Mouse (Mus musculus) cerebellum, postnatal 14 days (tissue): ENCODE data around the gene Syngap1.

Experiments used
- DNase-seq, 2 experiments: peaks; one replicate each; pipeline ENCODE4 v3.0.0; 2021; ENCODE audit warnings: mixed read lengths in 2 of 2

Gene Syngap1

GRCm38 (mm10) chr17:26995562-26995961, 54.5 kb downstream of the Syngap1 start:
- DNase-seq: no peak

GRCm38 (mm10) chr17:26997661-26998060, 56.6 kb downstream of the Syngap1 start:
- no peak for DNase-seq

- DNase-seq: no peak
Observed at GRCm38 (mm10) chr17:26998283-26998682, 57.2 kb downstream of the Syngap1 start.

- no peak for DNase-seq
Observed at GRCm38 (mm10) chr17:26999996-27000395, 58.9 kb downstream of the Syngap1 start.

GRCm38 (mm10) chr17:27001151-27001550, 60.1 kb downstream of the Syngap1 start:
- peak in 1 of 2 experiments; percentile 52 for DNase-seq

- peak in 1 of 2 experiments; percentile 36 for DNase-seq
Observed at GRCm38 (mm10) chr17:27001889-27002288, 60.8 kb downstream of the Syngap1 start.

GRCm38 (mm10) chr17:27004431-27004830, 63.4 kb downstream of the Syngap1 start:
- DNase-seq: peak; percentile 64 to 83

- no peak for DNase-seq
Observed at GRCm38 (mm10) chr17:27004903-27005485, 63.9 kb downstream of the Syngap1 start.

- DNase-seq: no peak
Observed at GRCm38 (mm10) chr17:27005644-27006043, 64.6 kb downstream of the Syngap1 start.

- DNase-seq: no peak
Observed at GRCm38 (mm10) chr17:27008277-27008676, 67.2 kb downstream of the Syngap1 start.

- DNase-seq: no peak
Observed at GRCm38 (mm10) chr17:27011167-27011566, 70.1 kb downstream of the Syngap1 start.

- DNase-seq: no peak
Observed at GRCm38 (mm10) chr17:27011998-27012672, 71.1 kb downstream of the Syngap1 start.

- no peak for DNase-seq
Observed at GRCm38 (mm10) chr17:27012909-27013308, 71.9 kb downstream of the Syngap1 start.

GRCm38 (mm10) chr17:27017564-27018499, 76.8 kb downstream of the Syngap1 start:
- peak; percentile 93 to 94 for DNase-seq

GRCm38 (mm10) chr17:27018555-27019196, 77.6 kb downstream of the Syngap1 start:
- DNase-seq: peak in 1 of 2 experiments; percentile 51

GRCm38 (mm10) chr17:27021076-27021475, 80.0 kb downstream of the Syngap1 start:
- peak; percentile 88 to 91 for DNase-seq

GRCm38 (mm10) chr17:27021736-27022135, 80.7 kb downstream of the Syngap1 start:
- DNase-seq: no peak
